Mouse (Mus musculus): ENCODE data around the gene Gm428. TPM values are rescaled to one million over a fixed set of nuclear protein-coding genes. Genes with fewer than 3 reads are reported as not detected.
"Not testable (repeated sequence)": the region's sequence is repeated elsewhere in the genome, so short reads cannot be mapped to it uniquely, and the experiment has no call there.

The Gm428 gene
- polyA plus RNA-seq (2012; rRNA removed) = not detected in 2 replicates

DNA sequence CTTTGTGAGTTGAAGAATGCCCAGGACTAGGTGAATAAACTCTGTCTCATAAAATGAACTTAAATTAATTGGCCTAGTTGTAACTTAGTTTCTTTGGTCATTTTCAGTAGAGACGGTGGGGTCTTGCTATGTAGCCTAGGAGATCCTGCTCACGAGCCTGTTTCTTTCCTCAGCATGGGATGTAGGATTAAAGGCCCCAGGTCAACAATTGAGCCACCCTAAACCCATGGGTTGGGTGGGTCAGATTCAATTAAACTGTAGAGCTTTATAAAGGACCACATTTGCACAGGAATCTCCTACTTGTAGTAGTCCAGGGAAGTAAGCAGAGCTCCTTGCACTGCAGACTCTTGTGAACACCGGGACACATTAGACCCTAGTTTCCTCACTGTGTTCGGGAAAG lies at the start of gene Gm428:
Gm428 (plus strand) TSS at position 301 of the 400 bp plus-strand sequence.
- 76% methylated on average over 2 of the region's 4 CpGs for WGBS
- not testable (repeated sequence) for H3K4me1 ChIP-seq (ENCODE audit: control insufficient read depth, insufficient read depth, low read length); DNase-seq; H3K4me3 ChIP-seq (replicated peaks; ENCODE audit: extremely low read depth, low read depth, low read length)

DNA sequence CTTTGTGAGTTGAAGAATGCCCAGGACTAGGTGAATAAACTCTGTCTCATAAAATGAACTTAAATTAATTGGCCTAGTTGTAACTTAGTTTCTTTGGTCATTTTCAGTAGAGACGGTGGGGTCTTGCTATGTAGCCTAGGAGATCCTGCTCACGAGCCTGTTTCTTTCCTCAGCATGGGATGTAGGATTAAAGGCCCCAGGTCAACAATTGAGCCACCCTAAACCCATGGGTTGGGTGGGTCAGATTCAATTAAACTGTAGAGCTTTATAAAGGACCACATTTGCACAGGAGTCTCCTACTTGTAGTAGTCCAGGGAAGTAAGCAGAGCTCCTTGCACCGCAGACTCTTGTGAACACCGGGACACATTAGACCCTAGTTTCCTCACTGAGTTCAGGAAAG lies 45.5 kb upstream of the Gm428 start, which contains the start of gene Gm11236:
Gm11236 (plus strand) TSS at position 301 of the 400 bp plus-strand sequence.
- not testable (repeated sequence) for H3K4me3 ChIP-seq (replicated peaks; ENCODE audit: extremely low read depth, low read depth, low read length); DNase-seq; H3K4me1 ChIP-seq (ENCODE audit: control insufficient read depth, insufficient read depth, low read length)
- WGBS = no CpG with 5 or more reads among the region's 4 CpGs

DNA sequence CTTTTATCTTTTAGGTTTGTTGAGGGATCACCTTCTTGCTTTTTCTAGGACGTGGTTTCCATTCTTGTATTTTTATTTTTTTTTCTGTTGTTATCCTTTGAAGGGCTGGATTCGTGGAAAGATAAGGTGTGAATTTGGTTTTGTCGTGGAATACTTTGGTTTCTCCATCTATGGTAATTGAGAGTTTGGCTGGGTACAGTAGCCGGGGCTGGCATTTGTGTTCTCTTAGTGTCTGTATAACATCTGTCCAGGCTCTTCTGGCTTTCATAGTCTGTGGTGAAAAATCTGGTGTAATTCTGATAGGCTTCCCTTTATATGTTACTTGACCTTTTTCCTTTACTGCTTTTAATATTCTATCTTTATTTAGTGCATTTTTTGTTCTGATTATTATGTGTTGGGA lies 21.5 kb upstream of the Gm428 start:
- WGBS = 74% methylated on average over 4 of the region's 4 CpGs
- not testable (repeated sequence) for DNase-seq; H3K4me1 ChIP-seq (ENCODE audit: control insufficient read depth, insufficient read depth, low read length); H3K4me3 ChIP-seq (replicated peaks; ENCODE audit: extremely low read depth, low read depth, low read length)

DNA sequence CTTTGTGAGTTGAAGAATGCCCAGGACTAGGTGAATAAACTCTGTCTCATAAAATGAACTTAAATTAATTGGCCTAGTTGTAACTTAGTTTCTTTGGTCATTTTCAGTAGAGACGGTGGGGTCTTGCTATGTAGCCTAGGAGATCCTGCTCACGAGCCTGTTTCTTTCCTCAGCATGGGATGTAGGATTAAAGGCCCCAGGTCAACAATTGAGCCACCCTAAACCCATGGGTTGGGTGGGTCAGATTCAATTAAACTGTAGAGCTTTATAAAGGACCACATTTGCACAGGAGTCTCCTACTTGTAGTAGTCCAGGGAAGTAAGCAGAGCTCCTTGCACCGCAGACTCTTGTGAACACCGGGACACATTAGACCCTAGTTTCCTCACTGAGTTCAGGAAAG lies 15.3 kb upstream of the Gm428 start, which contains the start of gene Gm11239:
Gm11239 (plus strand) TSS at position 301 of the 400 bp plus-strand sequence.
- no CpG with 5 or more reads among the region's 4 CpGs for WGBS
- not testable (repeated sequence) for DNase-seq; H3K4me1 ChIP-seq (ENCODE audit: control insufficient read depth, insufficient read depth, low read length); H3K4me3 ChIP-seq (replicated peaks; ENCODE audit: extremely low read depth, low read depth, low read length)

DNA sequence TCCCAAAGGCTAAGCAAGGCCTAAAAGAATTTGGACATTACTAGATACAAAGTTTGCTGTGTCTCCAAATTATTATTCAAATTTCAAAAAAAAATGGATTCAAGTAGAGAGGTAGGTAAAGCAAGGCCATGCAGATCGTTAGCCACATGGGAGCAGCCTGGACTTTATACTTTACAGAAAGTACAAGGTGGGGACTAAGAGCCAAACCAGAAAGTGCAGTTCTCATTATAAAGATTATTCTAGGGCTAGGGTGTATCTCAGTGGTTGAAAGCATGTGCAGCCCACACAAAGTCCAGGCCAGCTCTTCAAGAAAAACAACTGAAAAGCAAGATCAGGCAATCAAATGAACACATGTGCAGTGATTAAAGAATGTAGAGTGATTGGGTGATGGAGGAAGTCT lies 35.4 kb downstream of the Gm428 start:
- no peak for TF ChIP-seq POLR2A (IDR thresholded peaks at IDR 0.05; ENCODE audit: borderline replicate concordance, extremely low read depth, low read depth, low read length)
- no peak for TF ChIP-seq CTCF (IDR thresholded peaks at IDR 0.05; ENCODE audit: insufficient read depth, low read length)
- no peaks in the 10 kb centered on the region for H3K4me1 ChIP-seq (ENCODE audit: control insufficient read depth, insufficient read depth, low read length)

DNA sequence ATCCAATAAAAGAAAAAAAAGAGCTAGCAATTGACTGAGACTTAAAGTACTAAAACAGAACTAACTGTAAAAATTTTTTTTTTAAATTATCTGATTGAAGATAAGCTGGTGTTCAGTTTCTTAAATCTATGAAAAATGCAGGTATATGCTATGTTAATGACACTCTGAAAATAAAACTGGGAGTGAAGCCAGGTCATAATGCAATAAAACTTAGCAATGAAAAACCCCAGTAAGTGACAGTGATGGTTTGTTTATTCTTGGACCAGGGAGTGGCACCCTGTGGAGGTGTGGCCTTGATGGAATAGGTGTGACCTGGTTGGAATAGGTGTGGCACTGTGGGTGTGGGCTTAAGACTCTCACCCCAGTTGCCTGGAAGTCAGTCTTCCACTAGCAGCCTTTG lies 36.5 kb downstream of the Gm428 start:
- no peaks in the 10 kb centered on the region for H3K4me1 ChIP-seq (ENCODE audit: control insufficient read depth, insufficient read depth, low read length)
- no peak for DNase-seq
- H3K4me3 ChIP-seq (replicated peaks; ENCODE audit: extremely low read depth, low read depth, low read length) = no peak overlapping the region
- TF ChIP-seq CTCF (IDR thresholded peaks at IDR 0.05; ENCODE audit: insufficient read depth, low read length) (no peak), POLR2A (IDR thresholded peaks at IDR 0.05; ENCODE audit: borderline replicate concordance, extremely low read depth, low read depth, low read length) (no peak)

More for the DNA sequence above, 35.4 kb downstream of the Gm428 start:
- WGBS = 89% methylated on average over 1 of the region's 1 CpGs
- DNase-seq = no peak
- no peak overlapping the region for H3K4me3 ChIP-seq (replicated peaks; ENCODE audit: extremely low read depth, low read depth, low read length)

Other genes starting within 250 kb of the Gm428 start
- gene Gm11238, start 75.6 kb upstream of the Gm428 start, polyA plus RNA-seq (2012; rRNA removed) = not detected in 2 replicates
- gene Gm11237, start 60.5 kb upstream of the Gm428 start, polyA plus RNA-seq (2012; rRNA removed) = not detected in 2 replicates
- gene Gm11236, start 45.4 kb upstream of the Gm428 start, polyA plus RNA-seq (2012; rRNA removed) = not detected in 2 replicates
- gene Gm11239, start 15.2 kb upstream of the Gm428 start, polyA plus RNA-seq (2012; rRNA removed) = not detected in 2 replicates
- 4.5 and 4.9 TPM in 2 replicates for gene Rasef, start 107.5 kb downstream of the Gm428 start, polyA plus RNA-seq (2012; rRNA removed)
- gene Gm11758, start 192.8 kb downstream of the Gm428 start, polyA plus RNA-seq (2012; rRNA removed) = not detected in 2 replicates
- not detected in 2 replicates for gene Gm11757, start 207.6 kb downstream of the Gm428 start, polyA plus RNA-seq (2012; rRNA removed)
- gene Gm13871, start 222.4 kb downstream of the Gm428 start, polyA plus RNA-seq (2012; rRNA removed) = not detected in 2 replicates
- not detected in 2 replicates for gene Gm11756, start 237.2 kb downstream of the Gm428 start, polyA plus RNA-seq (2012; rRNA removed)

Data from lung, adult 2 months (tissue).